Mouse (Mus musculus): ENCODE measurements around the gene Pak2. TPM values are rescaled to one million over a fixed set of nuclear protein-coding genes. Genes with fewer than 3 reads are reported as not detected.
"Not testable (repeated sequence)": the region's sequence is repeated elsewhere in the genome, so short reads cannot be mapped to it uniquely, and the experiment has no call there.

Gene Pak2
- polyA plus RNA-seq, 1 experiment: 16.8 TPM

DNA sequence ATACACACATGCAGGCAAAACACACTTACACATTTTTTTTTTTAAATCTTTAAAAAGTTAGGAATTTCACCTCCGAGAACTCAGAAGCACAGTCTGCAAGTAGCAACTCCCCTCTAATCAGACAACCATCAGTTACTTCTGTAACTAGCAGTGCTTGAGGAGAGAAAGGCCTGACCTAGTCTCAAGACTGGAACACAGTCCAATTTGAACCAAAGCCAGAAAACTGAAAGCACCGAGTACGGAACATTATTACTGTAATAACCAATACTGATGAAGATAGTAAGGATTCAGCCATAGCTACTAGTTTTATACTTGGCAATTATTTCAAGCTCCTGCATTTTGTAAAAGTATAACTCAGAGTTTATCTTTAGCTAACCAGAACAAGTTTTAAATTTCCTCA is 2.7 kb downstream of the Pak2 start:
- DNase-seq (ENCODE audit: low read depth in 1 of 2, low spot score in 2 of 2): no peak
- 59% methylated on average over 3 of the region's 3 CpGs for WGBS

GRCm38 (mm10) chr16:32075762-32076161 is 3.4 kb downstream of the Pak2 start:
- H3K4me3 ChIP-seq (ENCODE audit: extremely low read depth, insufficient read depth, insufficient read length): no peak overlapping the region
- TF ChIP-seq CTCF (IDR thresholded peaks at IDR 0.05; ENCODE audit: extremely low read depth, insufficient read depth, insufficient read length, insufficient replicate concordance) (no peak), POLR2A (IDR thresholded peaks at IDR 0.05; ENCODE audit: low read depth, low read length) (no peak)
- no peaks in the 10 kb centered on the region for H3K27me3 ChIP-seq (ENCODE audit: control insufficient read depth, insufficient read depth, low read length)
- DNase-seq (ENCODE audit: low read depth in 1 of 2, low spot score in 2 of 2): no peak
- 6% methylated on average over 1 of the region's 1 CpGs for WGBS
- 0 out of 2 replicates have a peak, but pooled peaks cover 2% of the 10 kb centered on the region for H3K36me3 ChIP-seq (ENCODE audit: control insufficient read depth, insufficient read depth, low read length)
- no peak overlapping the region for H3K27ac ChIP-seq (ENCODE audit: insufficient read depth, low read length)
- H3K4me1 ChIP-seq (ENCODE audit: control insufficient read depth, insufficient read depth, insufficient read length): peaks cover 13% of the 10 kb centered on the region; the same call in 1 of the 2 replicates

More for the DNA sequence above, 2.7 kb downstream of the Pak2 start:
- Histone ChIP-seq H3K27me3 (ENCODE audit: control insufficient read depth, insufficient read depth, low read length) (no peaks in the 10 kb centered on the region), H3K4me1 (ENCODE audit: control insufficient read depth, insufficient read depth, insufficient read length) (peaks cover 13% of the 10 kb centered on the region; the same call in 1 of the 2 replicates), H3K27ac (ENCODE audit: insufficient read depth, low read length) (no peak overlapping the region), H3K4me3 (ENCODE audit: extremely low read depth, insufficient read depth, insufficient read length) (no peak overlapping the region), H3K36me3 (ENCODE audit: control insufficient read depth, insufficient read depth, low read length) (0 out of 2 replicates have a peak, but pooled peaks cover 2% of the 10 kb centered on the region)
- no peak for TF ChIP-seq POLR2A (IDR thresholded peaks at IDR 0.05; ENCODE audit: low read depth, low read length)

- not testable (repeated sequence) for H3K36me3 ChIP-seq (ENCODE audit: control insufficient read depth, insufficient read depth, low read length); H3K4me3 ChIP-seq (ENCODE audit: extremely low read depth, insufficient read depth, insufficient read length); DNase-seq (ENCODE audit: low read depth in 1 of 2, low spot score in 2 of 2); H3K27me3 ChIP-seq (ENCODE audit: control insufficient read depth, insufficient read depth, low read length); H3K27ac ChIP-seq (ENCODE audit: insufficient read depth, low read length)
- H3K4me1 ChIP-seq (ENCODE audit: control insufficient read depth, insufficient read depth, insufficient read length): peaks cover 30% of the 10 kb centered on the region; the same call in 1 of the 2 replicates
- 46% methylated on average over 4 of the region's 4 CpGs for WGBS
These were observed 9.1 kb downstream of the Pak2 start for GRCm38 (mm10) chr16:32070070-32070469.

- peaks cover 35% of the 10 kb centered on the region; the same call in 1 of the 2 replicates for H3K4me1 ChIP-seq (ENCODE audit: control insufficient read depth, insufficient read depth, insufficient read length)
These were observed 10.5 kb downstream of the Pak2 start for GRCm38 (mm10) chr16:32068389-32069300.

DNA sequence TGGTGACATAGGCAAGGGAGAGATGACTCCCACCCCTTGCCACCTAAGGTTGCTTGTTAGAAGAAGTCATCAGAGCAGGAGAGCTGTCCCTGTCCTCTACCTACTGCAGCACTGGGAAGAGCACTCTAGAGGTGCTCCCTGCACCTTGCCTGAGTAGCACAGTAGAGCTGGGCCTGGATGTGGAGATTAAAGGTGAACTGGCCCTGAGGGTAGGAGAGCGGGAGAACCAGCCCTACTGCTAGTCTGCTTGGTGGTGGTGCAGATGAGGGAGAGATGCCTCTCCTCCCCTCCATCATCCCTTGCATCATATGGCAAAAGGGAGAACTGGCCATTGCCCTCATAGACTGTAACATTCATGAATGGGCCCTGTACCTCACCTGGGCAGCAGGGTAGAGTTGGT is 12.2 kb downstream of the Pak2 start:
- 93% methylated on average over 1 of the region's 1 CpGs for WGBS
- Histone ChIP-seq H3K4me1 (ENCODE audit: control insufficient read depth, insufficient read depth, insufficient read length) (peaks cover 35% of the 10 kb centered on the region; the same call in 1 of the 2 replicates), H3K27ac (ENCODE audit: insufficient read depth, low read length) (no peak overlapping the region), H3K36me3 (ENCODE audit: control insufficient read depth, insufficient read depth, low read length) (no peaks in the 10 kb centered on the region), H3K27me3 (ENCODE audit: control insufficient read depth, insufficient read depth, low read length) (no peaks in the 10 kb centered on the region), H3K4me3 (ENCODE audit: extremely low read depth, insufficient read depth, insufficient read length) (no peak overlapping the region)
- TF ChIP-seq POLR2A (IDR thresholded peaks at IDR 0.05; ENCODE audit: low read depth, low read length) (no peak), CTCF (IDR thresholded peaks at IDR 0.05; ENCODE audit: extremely low read depth, insufficient read depth, insufficient read length, insufficient replicate concordance) (no peak)
- DNase-seq (ENCODE audit: low read depth in 1 of 2, low spot score in 2 of 2): no peak

More at GRCm38 (mm10) chr16:32068389-32069300, 10.5 kb downstream of the Pak2 start:
- Histone ChIP-seq H3K4me3 (ENCODE audit: extremely low read depth, insufficient read depth, insufficient read length) (no peak overlapping the region), H3K36me3 (ENCODE audit: control insufficient read depth, insufficient read depth, low read length) (no peaks in the 10 kb centered on the region), H3K27ac (ENCODE audit: insufficient read depth, low read length) (no peak overlapping the region), H3K27me3 (ENCODE audit: control insufficient read depth, insufficient read depth, low read length) (no peaks in the 10 kb centered on the region)
- TF ChIP-seq CTCF (IDR thresholded peaks at IDR 0.05; ENCODE audit: extremely low read depth, insufficient read depth, insufficient read length, insufficient replicate concordance) (no peak), POLR2A (IDR thresholded peaks at IDR 0.05; ENCODE audit: low read depth, low read length) (no peak)
- no peak for DNase-seq (ENCODE audit: low read depth in 1 of 2, low spot score in 2 of 2)
- 62% methylated on average over 12 of the region's 12 CpGs for WGBS

DNA sequence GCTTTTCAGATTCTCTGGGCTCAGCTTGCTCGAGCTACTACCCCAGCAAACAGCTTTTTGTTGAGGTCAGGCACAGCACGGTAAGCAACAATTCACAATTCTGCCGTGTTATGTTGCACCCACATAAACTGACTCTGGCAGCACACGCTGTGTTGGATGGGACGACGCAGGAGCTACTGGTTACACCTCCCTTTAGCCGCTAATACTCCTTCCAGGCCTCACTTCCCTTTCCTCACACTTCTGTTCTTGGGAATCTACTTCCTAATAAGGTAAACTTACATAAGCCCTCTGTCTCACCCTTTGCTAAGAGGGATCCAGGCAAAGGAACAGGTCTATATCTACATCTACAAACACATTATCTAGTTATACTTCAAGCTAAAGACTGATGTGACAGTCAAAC is 15.2 kb downstream of the Pak2 start:
- H3K27ac ChIP-seq (ENCODE audit: insufficient read depth, low read length): no peak overlapping the region
- TF ChIP-seq CTCF (IDR thresholded peaks at IDR 0.05; ENCODE audit: extremely low read depth, insufficient read depth, insufficient read length, insufficient replicate concordance) (no peak), POLR2A (IDR thresholded peaks at IDR 0.05; ENCODE audit: low read depth, low read length) (no peak)
- no peaks in the 10 kb centered on the region for H3K36me3 ChIP-seq (ENCODE audit: control insufficient read depth, insufficient read depth, low read length)
- H3K4me1 ChIP-seq (ENCODE audit: control insufficient read depth, insufficient read depth, insufficient read length): peaks cover 30% of the 10 kb centered on the region; the same call in 1 of the 2 replicates
- DNase-seq (ENCODE audit: low read depth in 1 of 2, low spot score in 2 of 2): no peak
- H3K27me3 ChIP-seq (ENCODE audit: control insufficient read depth, insufficient read depth, low read length): no peaks in the 10 kb centered on the region
- H3K4me3 ChIP-seq (ENCODE audit: extremely low read depth, insufficient read depth, insufficient read length): no peak overlapping the region
- 65% methylated on average over 7 of the region's 7 CpGs for WGBS

DNA sequence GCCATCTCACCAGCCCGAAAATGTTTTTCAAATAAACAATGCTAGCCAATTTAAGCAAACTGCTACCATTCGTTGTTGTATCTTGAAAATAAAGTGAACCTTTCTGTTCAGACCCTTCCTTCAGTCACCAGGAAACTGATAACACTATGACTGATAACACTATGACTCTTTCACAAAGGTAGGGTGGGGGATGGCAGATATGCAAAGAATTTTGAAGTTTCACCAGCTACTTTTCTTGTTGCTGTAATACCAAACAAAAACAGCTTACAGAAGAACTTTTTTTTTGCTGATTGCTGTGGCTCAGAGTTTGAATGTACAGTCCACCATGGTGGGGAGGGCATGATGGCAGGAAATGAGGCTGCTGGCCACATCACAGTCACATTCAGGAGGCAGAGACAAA is 16.9 kb downstream of the Pak2 start:
- WGBS: 71% methylated on average over 2 of the region's 2 CpGs
- peaks cover 28% of the 10 kb centered on the region; the same call in 1 of the 2 replicates for H3K4me1 ChIP-seq (ENCODE audit: control insufficient read depth, insufficient read depth, insufficient read length)
- H3K36me3 ChIP-seq (ENCODE audit: control insufficient read depth, insufficient read depth, low read length): no peaks in the 10 kb centered on the region
- H3K27me3 ChIP-seq (ENCODE audit: control insufficient read depth, insufficient read depth, low read length): no peaks in the 10 kb centered on the region
- no peak overlapping the region for H3K27ac ChIP-seq (ENCODE audit: insufficient read depth, low read length)
- no peak overlapping the region for H3K4me3 ChIP-seq (ENCODE audit: extremely low read depth, insufficient read depth, insufficient read length)
- no peak for DNase-seq (ENCODE audit: low read depth in 1 of 2, low spot score in 2 of 2)
- TF ChIP-seq CTCF (IDR thresholded peaks at IDR 0.05; ENCODE audit: extremely low read depth, insufficient read depth, insufficient read length, insufficient replicate concordance): no peak

All from spleen, adult 2 months (tissue).